Mouse (Mus musculus): ENCODE results near the gene Btnl4.

Btnl4 gene

GRCm38 (mm10) chr17:34427597-34427996 is 49.5 kb downstream of the Btnl4 start:
- no peak for DNase-seq

- no peak for DNase-seq
These were observed 57.1 kb downstream of the Btnl4 start for GRCm38 (mm10) chr17:34420014-34420413.

Data from liver (tissue).